Mouse (Mus musculus) midbrain, embryonic 12.5 days (tissue): ENCODE results near the gene Keap1. TPM values are rescaled to one million over a fixed set of nuclear protein-coding genes. Genes with fewer than 3 reads are reported as not detected.
"Not testable (repeated sequence)": the region's sequence is repeated elsewhere in the genome, so short reads cannot be mapped to it uniquely, and the experiment has no call there.

Source experiments
- ATAC-seq: fragments of 200-750 bp; cut with Nextera tagmentation; 2 replicates; pipeline ENCODE4 v1.8.0; 2017; ENCODE audit warnings: low read depth, moderate TSS enrichment, moderate library complexity; ENCODE audit not compliant: low FRiP score
- H3K27ac ChIP-seq: fragments of 300-500 bp; sonication (generic); replicated peaks from 2 replicates; pipeline ENCODE4 v1.5.1; 2016; ENCODE audit warnings: mild to moderate bottlenecking
- H3K27me3 ChIP-seq: fragments of 300-500 bp; sonication (generic); 2 replicates; pipeline ENCODE4 v1.6.1; 2016; ENCODE audit warnings: mild to moderate bottlenecking
- H3K36me3 ChIP-seq: fragments of 300-500 bp; sonication (generic); 2 replicates; pipeline ENCODE4 v1.6.1; 2016
- H3K4me1 ChIP-seq: fragments of 300-500 bp; sonication (generic); 2 replicates; pipeline ENCODE4 v1.6.1; 2016
- H3K4me2 ChIP-seq: fragments of 300-500 bp; sonication (generic); replicated peaks from 2 replicates; pipeline ENCODE4 v1.6.1; 2016; ENCODE audit warnings: mild to moderate bottlenecking, moderate library complexity
- H3K4me3 ChIP-seq: fragments of 300-500 bp; sonication (generic); 2 replicates; pipeline ENCODE4 v1.5.1; 2016; ENCODE audit warnings: mild to moderate bottlenecking
- H3K9ac ChIP-seq: fragments of 300-500 bp; sonication (generic); replicated peaks from 2 replicates; pipeline ENCODE4 v1.6.1; 2016; ENCODE audit warnings: mild to moderate bottlenecking, moderate library complexity
- H3K9me3 ChIP-seq: fragments of 300-500 bp; sonication (generic); 2 replicates; pipeline ENCODE4 v1.6.1; 2016; ENCODE audit warnings: mild to moderate bottlenecking
- WGBS: fragments of 180-500 bp; shearing (Covaris S2); methylation state at CpG from one replicate; pipeline ENCODE4 v1.1.7; 2016; 5-methylcytosine and 5-hydroxymethylcytosine counted together
- polyA plus RNA-seq: library from polyadenylated mRNA; unstranded; fragments of >200 nt; fragmentation: Nextera tagmentation; extraction: Ambion mirVana; gene quantifications from 2 replicates; pipeline ENCODE4 v1.2.1, GENCODE M21; 2016

Keap1 gene
- polyA plus RNA-seq, 1 experiment from 2014 or later = 52.6 TPM

DNA sequence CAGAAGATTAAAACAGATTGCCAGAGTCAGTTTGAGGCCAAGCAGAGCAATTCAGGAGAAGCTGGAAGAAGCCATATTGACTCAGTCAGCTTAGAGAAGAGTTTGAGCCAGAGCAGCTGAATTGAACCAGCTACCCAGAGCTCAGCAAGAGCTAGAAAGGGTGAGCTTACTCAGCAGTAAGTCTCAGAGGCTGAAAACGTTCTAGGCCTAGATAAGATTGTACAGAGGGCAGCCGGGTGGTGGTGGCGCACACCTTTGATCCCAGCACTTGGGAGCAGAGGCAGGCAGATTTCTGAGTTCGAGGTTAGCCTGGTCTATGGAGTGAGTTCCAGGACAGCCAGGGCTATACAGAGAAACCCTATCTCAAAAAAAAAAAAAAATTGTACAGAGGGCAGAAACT is 17.2 kb upstream of the Keap1 start:
- WGBS = 81% methylated on average over 4 of the region's 4 CpGs

DNA sequence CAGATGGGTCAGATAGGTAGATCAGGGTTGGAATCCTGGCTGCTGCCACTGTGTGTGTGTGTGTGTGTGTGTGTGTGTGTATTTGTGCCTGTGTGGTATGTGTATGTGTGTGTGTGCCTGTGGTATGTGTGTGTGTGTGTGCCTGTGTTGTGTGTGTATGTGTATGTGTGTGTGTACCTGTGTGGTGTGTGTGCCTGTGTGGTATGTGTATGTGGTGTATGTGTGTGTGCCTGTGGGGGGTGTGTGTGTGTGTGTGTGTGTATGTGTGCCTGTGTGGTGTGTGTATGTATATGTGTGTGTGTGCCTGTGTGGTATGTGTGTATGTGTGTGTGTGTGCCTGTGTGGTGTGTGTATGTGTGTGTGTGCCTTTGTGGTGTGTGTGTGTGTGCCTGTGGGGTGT is 15.5 kb upstream of the Keap1 start:
- H3K4me3 ChIP-seq = no peak overlapping the region
- H3K27ac ChIP-seq = no peak overlapping the region
- no peaks in the 10 kb centered on the region for H3K9me3 ChIP-seq
- H3K9ac ChIP-seq = no peak overlapping the region
- H3K4me1 ChIP-seq = 0 out of 2 replicates have a peak, but pooled peaks cover 2% of the 10 kb centered on the region
- no peaks in the 10 kb centered on the region for H3K36me3 ChIP-seq
- no peak overlapping the region for H3K4me2 ChIP-seq
- H3K27me3 ChIP-seq = peaks cover 36% of the 10 kb centered on the region
- ATAC-seq = no peak

More for the DNA sequence above, 17.2 kb upstream of the Keap1 start:
- H3K4me3 ChIP-seq, H3K4me2 ChIP-seq, H3K36me3 ChIP-seq, H3K9me3 ChIP-seq, ATAC-seq, H3K4me1 ChIP-seq, H3K27ac ChIP-seq, H3K9ac ChIP-seq: not testable (repeated sequence)
- H3K27me3 ChIP-seq = peaks cover 24% of the 10 kb centered on the region

- Histone ChIP-seq H3K27ac (no peak overlapping the region), H3K4me2 (no peak overlapping the region), H3K27me3 (peaks cover 65% of the 10 kb centered on the region), H3K4me3 (no peak overlapping the region), H3K36me3 (no peaks in the 10 kb centered on the region), H3K9me3 (no peaks in the 10 kb centered on the region), H3K9ac (no peak overlapping the region), H3K4me1 (0 out of 2 replicates have a peak, but pooled peaks cover 9% of the 10 kb centered on the region)
- no peak for ATAC-seq
- 70% methylated on average over 13 of the region's 13 CpGs for WGBS
Measured at GRCm38 (mm10) chr9:21251116-21251735, 12.1 kb upstream of the Keap1 start.

DNA sequence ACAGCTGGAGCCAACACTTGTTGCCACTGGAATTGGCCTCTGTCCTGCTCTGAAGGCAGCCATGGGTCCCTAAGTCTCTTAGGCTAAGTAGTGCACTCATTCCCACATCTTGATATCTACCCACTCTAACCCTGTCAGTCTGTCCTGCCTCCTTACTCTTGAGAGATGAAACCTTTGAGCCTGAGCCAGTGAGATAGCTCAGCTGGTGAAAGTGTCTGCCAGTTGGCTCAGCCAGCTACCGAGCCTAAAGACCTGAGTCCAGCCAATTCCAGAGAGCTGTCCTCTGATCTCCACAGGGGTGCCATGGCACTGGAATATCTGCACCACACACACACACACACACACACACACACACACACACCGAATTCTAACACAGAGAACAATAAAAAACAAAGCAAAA is 11.3 kb upstream of the Keap1 start:
- Histone ChIP-seq H3K4me3 (no peak overlapping the region), H3K27ac (no peak overlapping the region), H3K9me3 (no peaks in the 10 kb centered on the region), H3K4me1 (0 out of 2 replicates have a peak, but pooled peaks cover 9% of the 10 kb centered on the region), H3K27me3 (peaks cover 72% of the 10 kb centered on the region), H3K36me3 (no peaks in the 10 kb centered on the region), H3K9ac (no peak overlapping the region), H3K4me2 (no peak overlapping the region)
- 50% methylated on average over 2 of the region's 2 CpGs for WGBS
- ATAC-seq = no peak

GRCm38 (mm10) chr9:21249629-21250508 is 10.7 kb upstream of the Keap1 start:
- ATAC-seq = no peak
- H3K9ac ChIP-seq = no peak overlapping the region
- H3K4me1 ChIP-seq = peaks cover 13% of the 10 kb centered on the region
- no peak overlapping the region for H3K4me3 ChIP-seq
- peaks cover 78% of the 10 kb centered on the region for H3K27me3 ChIP-seq
- no peak overlapping the region for H3K27ac ChIP-seq
- no peaks in the 10 kb centered on the region for H3K9me3 ChIP-seq
- no peaks in the 10 kb centered on the region for H3K36me3 ChIP-seq
- H3K4me2 ChIP-seq = no peak overlapping the region
- 37% methylated on average over 17 of the region's 17 CpGs for WGBS

DNA sequence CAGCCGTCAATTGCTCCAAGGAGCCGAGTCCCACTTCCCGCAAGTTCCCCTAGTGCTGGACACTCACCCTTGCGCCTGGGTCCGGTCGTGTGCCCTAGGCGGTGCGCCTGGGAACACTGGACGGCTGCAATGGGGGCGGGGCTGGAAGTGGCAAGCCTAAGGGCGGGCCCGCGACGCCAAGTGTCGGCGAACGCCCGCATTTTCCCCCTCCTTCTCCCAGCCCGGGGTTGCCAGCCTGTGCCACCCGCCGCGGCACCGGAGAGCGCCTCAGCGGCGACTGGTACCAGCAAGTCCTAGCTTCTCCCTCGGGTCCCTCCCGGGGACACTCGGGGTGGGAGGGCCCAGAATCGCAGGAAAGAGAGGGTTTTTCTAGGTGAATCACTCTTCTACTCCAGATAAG is 9.2 kb upstream of the Keap1 start, which contains the start of gene S1pr5:
S1pr5 (minus strand) TSS at position 118 of the 400 bp plus-strand sequence.
- Histone ChIP-seq H3K27me3 (peaks cover 94% of the 10 kb centered on the region), H3K4me2 (peak within 1 kb of the TSS; percentile 16), H3K9me3 (no peaks in the 10 kb centered on the region), H3K36me3 (no peaks in the 10 kb centered on the region), H3K4me3 (peak within 1 kb of the TSS; percentile 10; the same call in 1 of the 2 replicates), H3K9ac (no peak within 1 kb of the TSS), H3K4me1 (peaks cover 26% of the 10 kb centered on the region), H3K27ac (no peak within 1 kb of the TSS)
- 1% methylated on average over 29 of the region's 30 CpGs for WGBS
- ATAC-seq = no peak

DNA sequence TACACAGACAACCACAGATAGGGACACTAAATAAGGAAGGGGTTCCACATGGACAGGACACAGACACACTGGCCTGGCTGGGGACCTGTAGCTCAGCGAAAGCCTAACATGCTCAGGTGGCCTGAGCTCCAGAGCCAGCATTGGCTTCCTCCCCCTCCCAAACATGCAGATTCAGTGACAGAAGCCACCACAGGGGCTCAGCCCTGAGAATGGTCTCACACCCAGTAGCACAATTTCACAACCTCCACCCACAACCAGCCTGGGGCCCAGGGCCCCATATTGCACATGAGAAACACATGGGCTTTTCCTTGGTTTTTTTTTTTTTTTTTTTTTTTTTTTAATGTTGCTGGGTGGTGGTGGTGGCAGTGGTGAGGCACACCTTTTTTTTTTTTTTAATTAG is 7.2 kb upstream of the Keap1 start:
- no peak overlapping the region for H3K9ac ChIP-seq
- peaks cover 99% of the 10 kb centered on the region for H3K27me3 ChIP-seq
- no peak overlapping the region for H3K4me3 ChIP-seq
- no peak for ATAC-seq
- H3K9me3 ChIP-seq = no peaks in the 10 kb centered on the region
- H3K4me1 ChIP-seq = peaks cover 26% of the 10 kb centered on the region
- H3K4me2 ChIP-seq = no peak overlapping the region
- no peaks in the 10 kb centered on the region for H3K36me3 ChIP-seq
- WGBS = 57% methylated on average over 1 of the region's 1 CpGs
- no peak overlapping the region for H3K27ac ChIP-seq

DNA sequence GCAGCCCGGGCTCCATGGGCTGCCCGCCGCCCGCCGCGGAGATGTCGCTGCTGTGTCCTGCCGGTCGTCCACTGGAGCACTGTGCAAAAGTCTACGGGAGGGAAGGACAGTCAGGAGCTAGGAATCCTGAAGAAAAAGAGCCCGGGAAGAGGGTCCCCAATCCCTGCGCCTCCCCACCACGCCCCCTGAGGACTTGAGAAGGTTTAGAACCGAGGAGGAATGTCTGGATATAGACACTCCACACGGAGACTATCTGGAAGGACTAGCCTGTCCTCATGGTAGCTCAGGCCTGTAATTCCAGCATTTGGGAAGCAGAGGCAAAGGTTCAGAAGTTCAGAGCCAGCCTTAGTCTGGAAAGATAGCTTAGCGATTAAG is 5.9 kb upstream of the Keap1 start:
- H3K27ac ChIP-seq = no peak overlapping the region
- no peaks in the 10 kb centered on the region for H3K36me3 ChIP-seq
- H3K27me3 ChIP-seq = peaks cover 96% of the 10 kb centered on the region
- peaks cover 26% of the 10 kb centered on the region for H3K4me1 ChIP-seq
- H3K9me3 ChIP-seq = no peaks in the 10 kb centered on the region
- no peak for ATAC-seq
- WGBS = 3% methylated on average over 16 of the region's 16 CpGs
- H3K4me3 ChIP-seq = peak overlapping the region; percentile 41
- peak overlapping the region; percentile 39 for H3K9ac ChIP-seq
- peak overlapping the region; percentile 64 for H3K4me2 ChIP-seq

- no peak for ATAC-seq
- WGBS = under 1% methylated on average over 72 of the region's 72 CpGs
Measured at GRCm38 (mm10) chr9:21244428-21245112, 5.4 kb upstream of the Keap1 start.

GRCm38 (mm10) chr9:21243826-21244427 is 4.8 kb upstream of the Keap1 start:
- no peaks in the 10 kb centered on the region for H3K9me3 ChIP-seq
- H3K36me3 ChIP-seq = no peaks in the 10 kb centered on the region
- 4% methylated on average over 42 of the region's 42 CpGs for WGBS
- H3K27ac ChIP-seq = no peak overlapping the region
- H3K4me1 ChIP-seq = peaks cover 29% of the 10 kb centered on the region
- peak overlapping the region; percentile 41 for H3K4me3 ChIP-seq
- ATAC-seq = no peak
- peak overlapping the region; percentile 64 for H3K4me2 ChIP-seq
- H3K9ac ChIP-seq = peak overlapping the region; percentile 39; the same call in 1 of the 2 replicates
- H3K27me3 ChIP-seq = peaks cover 94% of the 10 kb centered on the region

More at GRCm38 (mm10) chr9:21244428-21245112, 5.4 kb upstream of the Keap1 start:
- Histone ChIP-seq H3K4me3 (peak overlapping the region; percentile 41), H3K9ac (peak overlapping the region; percentile 39), H3K27ac (no peak overlapping the region), H3K9me3 (no peaks in the 10 kb centered on the region), H3K4me1 (peaks cover 25% of the 10 kb centered on the region), H3K36me3 (no peaks in the 10 kb centered on the region), H3K27me3 (peaks cover 96% of the 10 kb centered on the region), H3K4me2 (peak overlapping the region; percentile 64)

DNA sequence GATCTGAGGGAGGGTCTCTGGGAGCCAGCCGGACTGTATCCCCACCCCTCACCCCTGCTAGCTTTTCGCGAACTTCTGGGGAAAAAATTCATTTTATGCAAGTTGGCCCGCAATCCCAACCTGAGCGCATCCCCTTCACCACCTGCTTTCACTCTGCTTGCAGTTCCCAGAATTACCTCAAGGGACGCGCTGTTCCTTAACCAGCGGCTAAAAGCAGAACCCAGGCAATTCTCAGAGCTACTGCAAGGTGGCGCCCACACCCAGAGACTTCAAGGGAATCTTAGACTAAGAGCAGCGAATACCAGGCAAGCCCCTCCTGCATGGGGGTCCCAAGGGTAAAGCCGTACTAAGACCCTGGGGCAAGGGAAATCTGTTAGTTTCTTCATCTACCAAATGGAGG is 2.2 kb upstream of the Keap1 start:
- Histone ChIP-seq H3K36me3 (no peaks in the 10 kb centered on the region), H3K27ac (no peak overlapping the region), H3K4me2 (no peak overlapping the region), H3K9ac (no peak overlapping the region), H3K9me3 (no peaks in the 10 kb centered on the region), H3K27me3 (peaks cover 72% of the 10 kb centered on the region), H3K4me3 (no peak overlapping the region), H3K4me1 (peaks cover 35% of the 10 kb centered on the region)
- 5% methylated on average over 11 of the region's 11 CpGs for WGBS
- no peak for ATAC-seq
